Mouse (Mus musculus) E14TG2a.4 (cell line): ENCODE results near the gene Gabrd.

Source experiments
- CTCF ChIP-seq: conservative IDR thresholded peaks from 2 replicates; pipeline ENCODE4 v1.5.1; 2014; ENCODE audit warnings: low read length
- NANOG ChIP-seq: IDR thresholded peaks from 2 replicates; pipeline ENCODE4 v1.6.1; 2014; ENCODE audit warnings: borderline replicate concordance, low read length, mixed read lengths
- POU5F1 ChIP-seq: IDR thresholded peaks from 2 replicates; pipeline ENCODE4 v1.6.1; 2014; ENCODE audit warnings: low read length, borderline replicate concordance

GRCm38 (mm10) chr4:155370737-155371715, 26.9 kb downstream of the Gabrd start:
- TF ChIP-seq CTCF (no peak), NANOG (no peak), POU5F1 (no peak)
